Mouse (Mus musculus) megakaryocyte, embryonic 14.5 days (primary cell): Measurements from ENCODE around the gene Nudt9.

ENCODE experiments used
- FLI1 ChIP-seq: IDR thresholded peaks from 2 replicates; pipeline ENCODE4 v1.6.1; 2012; ENCODE audit warnings: low read length, inconsistent platforms, mixed read lengths
- GATA1 ChIP-seq: IDR thresholded peaks from 3 replicates; pipeline ENCODE4 v1.6.1; 2012; ENCODE audit warnings: mixed read lengths, low read length, inconsistent platforms, borderline replicate concordance

DNA sequence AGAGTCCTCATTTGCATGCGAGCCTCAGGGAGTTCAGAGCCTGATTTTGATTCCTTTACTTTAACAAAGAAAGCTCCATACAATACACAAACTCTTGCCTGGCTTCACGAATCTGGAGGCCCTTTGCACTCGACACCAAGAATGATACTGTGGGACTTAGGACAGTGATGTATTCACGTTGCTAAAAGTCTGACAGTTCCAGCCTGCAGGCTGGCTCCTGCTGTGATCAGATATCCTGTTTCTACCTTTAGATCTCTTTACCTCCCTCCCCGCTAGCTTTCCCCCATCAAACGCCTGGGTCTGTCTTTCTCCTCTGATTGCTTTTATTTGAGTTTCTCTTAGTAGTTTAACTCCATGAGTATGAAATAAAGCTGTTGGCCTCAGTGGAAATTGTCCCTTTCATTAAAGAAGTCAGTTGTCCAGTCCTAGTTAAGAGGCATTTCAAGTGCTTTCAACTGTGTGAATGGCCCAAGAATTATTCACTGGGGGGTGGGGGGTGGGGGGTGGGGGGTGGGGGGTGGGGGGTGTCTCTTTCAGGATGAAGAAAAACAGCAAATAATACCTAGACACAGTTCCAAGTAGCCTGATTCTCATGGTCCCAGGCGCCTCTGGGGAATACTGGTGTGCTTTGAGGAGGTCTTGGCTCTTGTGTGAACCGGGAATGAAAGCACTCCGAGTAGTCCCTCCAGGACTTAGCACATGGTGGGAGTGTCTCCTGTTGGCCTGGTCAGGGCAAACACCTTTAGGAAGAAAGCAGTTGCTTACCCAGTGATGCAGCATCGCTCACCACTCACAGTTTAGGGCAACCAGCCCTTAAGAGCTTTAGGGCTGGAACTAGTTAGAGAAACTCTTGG, 55.8 kb downstream of the Nudt9 start:
- no peak for TF ChIP-seq GATA1
- no peak for TF ChIP-seq FLI1
